Mouse (Mus musculus): Measurements from ENCODE around the gene Foxo3. TPM values are rescaled to one million over a fixed set of nuclear protein-coding genes. Genes with fewer than 3 reads are reported as not detected.

Gene Foxo3
- total and polyA plus RNA-seq, 2 experiments from 2014 or later, result 5.4 to 51.9 TPM

- DNase-seq (ENCODE audit: low spot score) (no peak), ATAC-seq (ENCODE audit: insufficient read depth, low read depth) (no peak)
- no peak for TF ChIP-seq CTCF (IDR thresholded peaks at IDR 0.05; ENCODE audit: low read depth)
- no peak for TF ChIP-seq EP300 (IDR thresholded peaks at IDR 0.05; ENCODE audit: low read depth)
- 75% methylated on average over 4 of the region's 4 CpGs for WGBS
- H3K9ac ChIP-seq (replicated peaks; ENCODE audit: low read depth, low read length), result no peak overlapping the region
- H3K27me3 ChIP-seq (ENCODE audit: control insufficient read depth, insufficient read depth, low read length), result no peaks in the 10 kb centered on the region
- H3K4me1 ChIP-seq (ENCODE audit: control insufficient read depth, insufficient read depth), result peaks cover 17% of the 10 kb centered on the region
- no peaks in the 10 kb centered on the region for H3K9me3 ChIP-seq (replicated peaks; ENCODE audit: control insufficient read depth, low read length)
- no peak overlapping the region for H3K4me2 ChIP-seq (ENCODE audit: low read depth, low read length)
- peaks cover 4% of the 10 kb centered on the region for H3K36me3 ChIP-seq (replicated peaks; ENCODE audit: control insufficient read depth, insufficient read depth, low read length)
- no peak overlapping the region for H3K4me3 ChIP-seq (ENCODE audit: low read depth, low read length)
- H3K27ac ChIP-seq (ENCODE audit: low read depth), result no peak overlapping the region
These were observed 17.0 kb downstream of the Foxo3 start for GRCm38 (mm10) chr10:42259602-42260001.

DNA sequence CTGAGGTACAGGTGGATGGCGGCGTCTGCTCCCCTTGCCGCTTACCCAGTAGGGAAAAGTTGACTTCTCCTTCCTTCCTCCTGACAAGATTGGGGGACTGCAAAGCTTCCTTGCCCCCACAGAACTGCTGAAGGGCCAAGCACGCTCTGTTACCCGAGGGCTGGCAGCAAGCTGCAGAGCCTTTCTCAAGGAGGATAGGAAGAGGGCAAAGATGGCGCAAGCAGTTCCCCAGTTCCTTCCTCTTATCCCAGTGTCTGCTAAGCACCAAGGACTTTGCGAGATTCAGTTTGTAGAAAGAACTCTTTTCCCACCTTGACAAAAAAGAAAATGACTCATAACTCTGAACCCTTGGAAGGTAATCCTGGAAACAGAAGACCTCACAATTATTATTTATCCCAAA is 18.6 kb downstream of the Foxo3 start:
- H3K4me3 ChIP-seq (ENCODE audit: low read depth, low read length), result no peak overlapping the region
- H3K9me3 ChIP-seq (replicated peaks; ENCODE audit: control insufficient read depth, low read length), result no peaks in the 10 kb centered on the region
- 89% methylated on average over 7 of the region's 7 CpGs for WGBS
- peaks cover 17% of the 10 kb centered on the region for H3K4me1 ChIP-seq (ENCODE audit: control insufficient read depth, insufficient read depth)
- ATAC-seq (ENCODE audit: insufficient read depth, low read depth) (no peak), DNase-seq (ENCODE audit: low spot score) (no peak)
- H3K27me3 ChIP-seq (ENCODE audit: control insufficient read depth, insufficient read depth, low read length), result no peaks in the 10 kb centered on the region
- no peak overlapping the region for H3K9ac ChIP-seq (replicated peaks; ENCODE audit: low read depth, low read length)
- TF ChIP-seq CTCF (IDR thresholded peaks at IDR 0.05; ENCODE audit: low read depth), result no peak
- TF ChIP-seq EP300 (IDR thresholded peaks at IDR 0.05; ENCODE audit: low read depth), result no peak
- H3K36me3 ChIP-seq (replicated peaks; ENCODE audit: control insufficient read depth, insufficient read depth, low read length), result no peaks in the 10 kb centered on the region; the same call in 1 of the 2 replicates
- no peak overlapping the region for H3K27ac ChIP-seq (ENCODE audit: low read depth)
- H3K4me2 ChIP-seq (ENCODE audit: low read depth, low read length), result no peak overlapping the region

DNA sequence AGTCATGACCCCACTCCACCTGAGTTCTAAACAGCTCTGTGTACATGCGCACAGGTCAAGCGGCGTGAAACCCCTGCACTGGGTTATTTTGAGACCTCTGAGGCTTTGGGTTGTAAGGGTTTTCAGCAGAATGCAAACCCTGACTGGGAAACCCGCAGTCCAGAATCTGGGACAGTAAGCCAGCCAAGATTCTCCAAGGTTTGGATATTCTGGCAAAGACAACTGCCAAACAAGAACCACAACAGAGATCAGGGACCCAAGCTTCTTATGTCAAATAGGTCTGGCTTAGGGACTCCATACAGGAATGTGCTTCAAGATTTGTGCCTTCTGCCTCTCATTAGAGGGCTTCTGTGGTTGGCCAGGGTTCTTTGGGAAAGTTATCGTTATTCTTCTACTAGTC is 21.8 kb downstream of the Foxo3 start:
- WGBS, result 76% methylated on average over 5 of the region's 5 CpGs

GRCm38 (mm10) chr10:42251749-42252323 is 24.7 kb downstream of the Foxo3 start:
- no peak overlapping the region for H3K4me2 ChIP-seq (ENCODE audit: low read depth, low read length)
- H3K9ac ChIP-seq (replicated peaks; ENCODE audit: low read depth, low read length), result no peak overlapping the region
- no peaks in the 10 kb centered on the region for H3K9me3 ChIP-seq (replicated peaks; ENCODE audit: control insufficient read depth, low read length)
- peak overlapping the region; percentile 87 for H3K27ac ChIP-seq (ENCODE audit: low read depth)
- 59% methylated on average over 8 of the region's 8 CpGs for WGBS
- no peak for TF ChIP-seq CTCF (IDR thresholded peaks at IDR 0.05; ENCODE audit: low read depth)
- no peak for TF ChIP-seq EP300 (IDR thresholded peaks at IDR 0.05; ENCODE audit: low read depth)
- H3K27me3 ChIP-seq (ENCODE audit: control insufficient read depth, insufficient read depth, low read length), result no peaks in the 10 kb centered on the region
- H3K36me3 ChIP-seq (replicated peaks; ENCODE audit: control insufficient read depth, insufficient read depth, low read length), result no peaks in the 10 kb centered on the region
- DNase-seq (ENCODE audit: low spot score) (no peak), ATAC-seq (ENCODE audit: insufficient read depth, low read depth) (no peak)
- peaks cover 54% of the 10 kb centered on the region for H3K4me1 ChIP-seq (ENCODE audit: control insufficient read depth, insufficient read depth)
- H3K4me3 ChIP-seq (ENCODE audit: low read depth, low read length), result no peak overlapping the region

More for the DNA sequence above, 21.8 kb downstream of the Foxo3 start:
- peaks cover 25% of the 10 kb centered on the region for H3K4me1 ChIP-seq (ENCODE audit: control insufficient read depth, insufficient read depth)
- H3K27ac ChIP-seq (ENCODE audit: low read depth), result no peak overlapping the region
- ATAC-seq (ENCODE audit: insufficient read depth, low read depth), result no peak
- H3K36me3 ChIP-seq (replicated peaks; ENCODE audit: control insufficient read depth, insufficient read depth, low read length), result no peaks in the 10 kb centered on the region; the same call in 1 of the 2 replicates
- no peaks in the 10 kb centered on the region for H3K27me3 ChIP-seq (ENCODE audit: control insufficient read depth, insufficient read depth, low read length)
- no peak for TF ChIP-seq CTCF (IDR thresholded peaks at IDR 0.05; ENCODE audit: low read depth)
- TF ChIP-seq EP300 (IDR thresholded peaks at IDR 0.05; ENCODE audit: low read depth), result no peak
- no peak overlapping the region for H3K4me3 ChIP-seq (ENCODE audit: low read depth, low read length)
- no peak for DNase-seq (ENCODE audit: low spot score)
- no peak overlapping the region for H3K4me2 ChIP-seq (ENCODE audit: low read depth, low read length)
- H3K9me3 ChIP-seq (replicated peaks; ENCODE audit: control insufficient read depth, low read length), result no peaks in the 10 kb centered on the region
- H3K9ac ChIP-seq (replicated peaks; ENCODE audit: low read depth, low read length), result no peak overlapping the region

GRCm38 (mm10) chr10:42251203-42251602 is 25.4 kb downstream of the Foxo3 start:
- WGBS, result 12% methylated on average over 7 of the region's 7 CpGs
- DNase-seq (ENCODE audit: low spot score) (peak; percentile 74), ATAC-seq (ENCODE audit: insufficient read depth, low read depth) (peak; percentile 83)
- TF ChIP-seq CTCF (IDR thresholded peaks at IDR 0.05; ENCODE audit: low read depth) (no peak), EP300 (IDR thresholded peaks at IDR 0.05; ENCODE audit: low read depth) (peak; percentile 96)
- Histone ChIP-seq H3K9me3 (replicated peaks; ENCODE audit: control insufficient read depth, low read length) (no peaks in the 10 kb centered on the region), H3K4me1 (ENCODE audit: control insufficient read depth, insufficient read depth) (peaks cover 61% of the 10 kb centered on the region), H3K9ac (replicated peaks; ENCODE audit: low read depth, low read length) (no peak overlapping the region; the same call in 1 of the 2 replicates), H3K27ac (ENCODE audit: low read depth) (peak overlapping the region; percentile 87), H3K4me2 (ENCODE audit: low read depth, low read length) (peak overlapping the region; percentile 6; the same call in 1 of the 2 replicates), H3K4me3 (ENCODE audit: low read depth, low read length) (no peak overlapping the region), H3K36me3 (replicated peaks; ENCODE audit: control insufficient read depth, insufficient read depth, low read length) (no peaks in the 10 kb centered on the region), H3K27me3 (ENCODE audit: control insufficient read depth, insufficient read depth, low read length) (no peaks in the 10 kb centered on the region)

DNA sequence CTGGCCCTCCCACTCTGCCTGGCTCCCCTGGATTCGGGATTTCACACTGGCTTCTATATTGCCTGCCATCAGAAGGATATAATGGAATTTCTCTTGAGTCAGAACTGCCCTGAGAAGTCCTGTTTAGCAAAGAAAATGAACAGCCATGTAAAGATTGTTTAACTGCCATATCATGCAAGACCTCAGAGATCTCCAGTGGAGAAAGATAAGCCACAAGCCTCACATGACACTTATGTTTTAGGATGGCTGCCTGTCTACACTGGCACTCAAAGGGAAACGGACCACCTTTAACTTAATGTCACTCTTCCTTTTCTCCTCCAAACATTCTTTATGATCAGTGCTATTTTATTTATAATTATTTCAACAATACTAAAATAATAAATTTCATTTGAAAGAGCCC is 26.6 kb downstream of the Foxo3 start:
- Histone ChIP-seq H3K4me3 (ENCODE audit: low read depth, low read length) (no peak overlapping the region), H3K36me3 (replicated peaks; ENCODE audit: control insufficient read depth, insufficient read depth, low read length) (no peaks in the 10 kb centered on the region), H3K9ac (replicated peaks; ENCODE audit: low read depth, low read length) (0 out of 2 replicates have a peak overlapping the region, but pooled peaks have one; percentile 12), H3K4me1 (ENCODE audit: control insufficient read depth, insufficient read depth) (peaks cover 73% of the 10 kb centered on the region), H3K27me3 (ENCODE audit: control insufficient read depth, insufficient read depth, low read length) (no peaks in the 10 kb centered on the region), H3K27ac (ENCODE audit: low read depth) (peak overlapping the region; percentile 91), H3K4me2 (ENCODE audit: low read depth, low read length) (no peak overlapping the region), H3K9me3 (replicated peaks; ENCODE audit: control insufficient read depth, low read length) (no peaks in the 10 kb centered on the region)
- no peak for DNase-seq (ENCODE audit: low spot score)
- WGBS, result 34% methylated on average over 2 of the region's 2 CpGs
- no peak for TF ChIP-seq CTCF (IDR thresholded peaks at IDR 0.05; ENCODE audit: low read depth)
- TF ChIP-seq EP300 (IDR thresholded peaks at IDR 0.05; ENCODE audit: low read depth), result no peak
- ATAC-seq (ENCODE audit: insufficient read depth, low read depth), result no peak
